Mouse (Mus musculus) mouse embryonic stem cell (cell line): ENCODE measurements around the gene Apeh.

Source experiments
- in situ Hi-C, 2 experiments: fragments of 300-500 bp; cut with MboI; formaldehyde crosslinking; loops; 1 replicate in 1 of 2; 3 replicates in 1 of 2; pipeline ENCODE4 v1.14.3; 2019 to 2020; ENCODE audit warnings: low sequenced_read_pairs in 2 of 2, low pct_unique_long_range_greater_than_20kb in 1 of 2, mixed read lengths in 1 of 2; ENCODE audit not compliant: unreplicated experiment in 1 of 2

Apeh gene

DNA sequence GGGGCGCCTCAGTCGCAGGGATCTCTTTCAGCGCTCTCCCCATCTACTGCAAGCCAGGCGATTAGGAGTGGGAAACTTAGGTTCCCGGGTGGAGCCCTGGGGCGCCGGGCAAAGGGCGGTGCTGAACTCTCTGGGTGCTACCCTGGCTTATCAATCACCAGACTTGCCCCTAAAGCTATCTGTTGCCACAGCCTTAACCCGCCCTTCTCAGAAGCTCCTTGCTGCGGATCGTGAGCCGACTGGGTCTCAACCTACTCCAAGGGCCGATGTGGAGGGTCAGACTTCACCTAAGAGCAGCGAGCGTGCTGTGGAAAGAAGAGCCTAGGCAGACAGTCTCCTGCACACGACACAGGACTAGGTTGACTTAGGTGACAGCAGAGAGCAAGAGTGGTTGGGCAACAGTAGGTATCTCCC, 599 bp upstream of the Apeh start:
- in situ Hi-C loops, result loop anchor here (5.0 kb wide), 1 partner anchor 107 kb away; no protein-coding TSS in a partner anchor

DNA sequence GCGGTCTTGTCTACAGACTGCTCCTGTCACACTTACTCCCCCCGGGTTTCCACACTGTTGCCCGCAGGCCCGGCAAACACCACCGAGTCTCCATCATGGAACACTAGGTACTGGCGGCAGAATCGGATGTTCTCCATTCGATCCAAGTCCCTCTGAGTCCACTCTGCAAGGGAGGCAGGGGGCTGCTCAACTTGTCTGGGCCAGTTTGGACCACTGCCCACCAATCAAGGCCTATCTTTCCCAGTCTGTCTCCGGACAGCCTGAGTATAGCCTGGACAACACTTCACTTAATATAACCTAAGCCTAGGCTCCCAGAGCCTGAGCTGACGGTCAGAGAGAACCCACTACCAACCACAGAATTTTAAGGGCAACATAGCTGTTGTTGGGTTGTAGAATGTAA, 820 bp downstream of the Apeh start:
- in situ Hi-C loops, result no loop called here

DNA sequence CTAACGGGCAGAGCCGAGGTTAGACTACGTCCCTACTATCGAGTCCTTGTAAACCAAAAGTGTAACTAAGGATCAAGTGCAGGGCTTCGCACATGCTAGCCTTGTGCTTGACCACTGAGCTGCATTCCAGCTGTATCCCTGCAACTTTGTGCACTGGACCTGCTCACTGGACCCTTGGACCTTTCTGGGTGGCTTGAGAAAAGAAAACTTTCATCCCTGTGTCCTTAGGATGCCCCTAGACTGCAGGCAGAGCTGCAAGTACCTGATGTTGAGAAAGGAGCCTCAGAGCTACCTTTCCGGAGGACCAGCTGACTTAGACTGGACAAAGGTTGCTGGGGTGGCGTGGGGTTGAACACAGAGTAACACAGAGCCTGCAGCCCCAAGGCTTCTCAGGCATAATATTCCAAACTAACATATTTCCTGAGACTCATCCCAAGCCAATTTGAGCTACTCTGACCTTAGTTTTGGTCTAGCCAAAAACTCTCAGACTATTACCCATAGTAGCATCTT, 3.7 kb downstream of the Apeh start:
- in situ Hi-C loops, result no loop called here

DNA sequence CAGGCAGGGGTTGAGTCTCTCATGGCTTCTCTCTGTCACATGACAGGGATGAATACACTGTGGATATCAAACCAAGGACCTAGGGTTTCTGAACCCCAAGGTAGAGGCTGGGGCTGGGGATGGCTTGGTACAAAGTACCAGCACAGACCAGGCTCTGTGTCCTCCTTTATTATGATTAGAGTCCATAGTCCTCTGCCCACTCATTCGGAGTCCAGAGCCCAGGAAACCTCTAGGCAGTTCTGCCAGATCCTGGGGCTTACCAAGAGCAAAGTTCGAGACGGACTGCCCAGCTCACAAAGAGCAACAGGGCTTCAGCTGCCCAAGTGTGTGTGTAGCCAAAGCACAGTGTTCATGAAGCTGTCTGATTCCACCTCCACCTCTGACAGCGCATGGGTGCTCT, 9.1 kb downstream of the Apeh start:
- in situ Hi-C loops, result no loop called here

DNA sequence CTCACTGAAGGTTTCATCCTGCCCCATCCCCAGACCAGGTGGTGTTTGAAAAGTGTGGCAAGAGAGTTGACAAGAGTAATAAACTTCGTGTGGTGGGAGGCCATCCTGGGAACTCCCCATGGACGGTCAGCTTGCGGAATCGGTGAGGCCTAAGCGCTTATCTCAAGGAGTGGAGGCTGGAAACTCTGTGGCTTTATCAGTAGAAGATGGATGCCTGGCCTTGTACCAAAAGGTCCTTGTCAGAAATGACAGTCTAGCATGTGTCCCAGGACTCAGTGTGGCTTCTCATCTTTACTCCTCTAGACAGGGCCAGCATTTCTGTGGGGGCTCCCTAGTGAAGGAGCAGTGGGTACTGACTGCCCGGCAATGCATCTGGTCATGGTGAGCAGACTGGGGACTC, 10.8 kb downstream of the Apeh start:
- in situ Hi-C loops, result no loop called here

DNA sequence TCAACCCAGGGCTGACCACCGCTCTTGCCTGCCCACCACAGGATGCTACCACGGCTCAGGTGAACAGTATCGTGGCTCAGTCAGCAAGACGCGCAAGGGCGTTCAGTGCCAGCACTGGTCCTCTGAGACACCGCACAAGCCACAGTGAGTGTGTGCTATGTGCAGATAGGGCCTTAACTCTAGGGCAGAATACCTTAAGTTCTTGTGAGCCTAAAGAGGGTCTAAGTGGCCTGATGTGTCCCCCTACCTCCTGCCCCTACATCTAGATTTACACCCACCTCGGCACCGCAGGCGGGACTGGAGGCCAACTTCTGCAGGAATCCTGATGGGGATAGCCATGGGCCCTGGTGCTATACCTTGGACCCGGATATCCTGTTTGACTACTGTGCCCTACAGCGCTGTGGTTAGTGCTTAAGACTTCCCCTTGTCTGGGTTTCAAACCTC, 11.4 kb downstream of the Apeh start, which contains the start of gene Rnf123:
Rnf123 (minus strand) TSS at position 359 of the 444 bp plus-strand sequence.
- in situ Hi-C loops, result no loop called here

DNA sequence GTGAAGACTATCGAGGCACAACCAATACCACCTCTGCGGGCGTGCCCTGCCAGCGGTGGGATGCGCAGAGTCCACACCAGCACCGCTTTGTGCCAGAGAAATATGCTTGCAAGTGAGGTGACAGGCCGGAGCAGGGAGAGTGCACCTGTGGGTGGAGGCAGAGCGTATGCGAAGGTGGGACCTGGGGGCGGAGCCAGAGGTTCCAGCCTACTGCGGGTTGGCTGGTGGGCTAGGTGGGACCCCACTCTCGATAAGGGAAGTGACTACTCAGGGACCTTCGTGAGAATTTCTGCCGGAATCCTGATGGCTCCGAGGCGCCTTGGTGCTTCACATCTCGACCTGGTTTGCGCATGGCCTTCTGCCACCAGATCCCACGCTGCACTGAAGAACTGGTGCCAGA, 11.9 kb downstream of the Apeh start:
- in situ Hi-C loops, result no loop called here

DNA sequence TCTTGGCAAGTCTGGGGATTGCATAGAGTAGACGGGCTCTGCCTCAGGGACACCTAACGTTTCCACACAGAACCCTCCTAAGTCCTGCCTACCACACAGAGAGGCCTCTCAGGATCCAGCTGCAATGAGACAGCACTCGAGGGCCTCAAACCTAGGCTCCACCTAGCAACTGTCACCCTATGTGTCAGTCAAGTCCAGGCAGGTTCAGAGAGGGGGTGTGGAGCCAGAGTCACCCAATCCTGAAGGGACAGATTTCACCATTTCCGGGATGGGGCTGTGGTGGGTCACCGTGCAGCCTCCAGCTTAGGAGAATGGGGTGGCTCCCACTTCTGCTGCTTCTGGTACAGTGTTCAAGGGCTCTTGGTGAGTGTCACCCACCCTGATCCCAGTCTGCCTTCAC, 14.2 kb downstream of the Apeh start, which contains the start of gene Mst1:
Mst1 (plus strand) TSS at position 269 of the 400 bp plus-strand sequence.
- in situ Hi-C loops, result no loop called here

DNA sequence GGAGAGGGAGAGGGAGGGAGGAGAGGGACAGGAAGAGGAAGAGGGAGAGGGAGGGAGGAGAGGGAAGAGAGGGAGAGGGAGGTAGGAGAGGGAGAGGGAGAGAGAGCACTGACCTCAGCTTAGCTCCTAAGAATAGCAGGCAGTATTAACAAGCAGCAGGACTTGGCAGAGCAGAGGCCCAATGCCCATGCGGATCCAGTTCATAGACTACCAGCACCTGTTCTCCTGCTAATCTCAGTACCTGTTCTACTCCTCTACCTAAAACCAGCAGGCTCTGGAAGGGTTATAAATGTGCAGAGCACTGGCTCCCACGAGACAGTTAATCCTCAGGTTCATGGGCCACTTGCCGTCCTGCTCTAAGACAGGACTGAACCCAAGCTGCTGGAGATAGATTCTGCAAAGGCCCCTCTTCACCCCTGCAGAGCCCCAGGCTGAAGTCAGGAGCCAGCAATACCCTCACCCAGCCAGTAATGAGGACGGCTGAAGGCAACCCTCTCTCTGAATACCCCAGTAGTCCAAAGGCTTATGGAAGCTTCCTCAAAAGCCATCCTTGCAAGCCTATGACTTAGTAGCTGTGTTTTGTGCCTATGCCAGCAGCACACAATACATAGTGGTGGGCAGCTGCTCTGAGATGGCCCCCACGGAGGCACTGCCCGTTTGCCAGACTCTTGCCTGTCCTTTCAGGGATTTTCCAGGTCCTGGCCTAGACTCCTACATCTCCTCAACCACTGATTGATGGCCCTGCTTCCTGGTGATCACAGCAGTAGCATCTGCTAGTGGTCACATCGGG, 21.1 kb downstream of the Apeh start:
- in situ Hi-C loops, result no loop called here

DNA sequence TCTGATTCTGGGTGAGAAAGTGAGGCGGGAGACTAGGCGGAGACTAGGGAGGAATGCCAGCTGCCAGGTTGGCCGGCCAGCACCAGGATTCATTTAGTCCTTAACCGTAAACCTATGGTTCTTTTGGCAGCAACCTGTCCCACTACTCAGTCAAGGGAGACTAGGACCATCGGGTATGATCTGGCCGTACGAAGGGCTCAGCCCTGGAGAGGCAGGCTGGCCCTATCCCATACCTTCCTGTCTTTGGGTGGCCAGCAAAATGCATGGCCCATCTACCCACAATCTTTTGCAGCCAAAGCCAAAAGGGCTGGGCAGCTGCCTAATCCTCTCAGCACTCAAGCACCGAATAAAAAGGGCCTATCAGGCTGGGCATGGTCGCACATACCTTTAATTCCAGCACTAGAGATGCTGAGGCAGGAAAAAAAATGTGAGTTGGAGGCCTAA, 21.9 kb downstream of the Apeh start:
- in situ Hi-C loops, result no loop called here

DNA sequence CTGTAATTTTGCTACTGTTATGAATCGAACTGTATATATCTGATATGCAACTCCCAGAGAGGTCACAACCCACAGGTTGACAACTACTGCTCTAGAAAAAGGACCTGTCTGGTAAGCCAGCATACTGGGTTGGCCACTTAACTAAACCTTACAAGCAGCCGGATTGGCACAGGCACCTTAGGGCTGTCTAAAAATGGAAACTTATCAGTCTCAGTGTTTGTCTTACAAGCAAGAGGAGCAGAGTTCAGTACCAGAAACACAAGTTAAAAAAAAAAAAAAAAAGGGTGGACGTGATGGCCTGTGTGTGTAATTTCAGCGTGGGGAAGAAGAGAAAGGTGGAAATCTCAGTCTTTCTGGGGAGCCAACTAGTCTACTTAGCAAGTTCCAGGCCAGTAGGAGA, 22.6 kb downstream of the Apeh start:
- in situ Hi-C loops, result no loop called here

DNA sequence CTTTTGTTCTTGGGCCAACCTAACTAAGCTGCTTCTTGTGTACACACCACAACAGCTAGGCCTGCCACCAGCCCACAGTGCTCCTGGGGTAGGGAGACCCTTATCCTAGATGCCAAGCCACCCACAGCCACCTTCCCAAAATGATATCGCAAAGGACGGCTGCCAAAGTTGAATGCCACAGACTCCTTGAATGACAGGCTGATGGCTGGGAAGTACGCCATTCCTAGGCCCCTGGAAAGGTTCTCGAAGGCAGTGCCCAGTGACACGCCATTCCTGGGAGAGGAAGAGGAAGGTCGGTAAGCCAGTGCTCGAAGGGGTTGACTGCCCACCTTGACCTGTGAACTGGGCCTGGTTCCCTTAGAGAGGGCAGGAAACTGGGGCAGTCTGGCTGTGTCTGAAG, 24.9 kb downstream of the Apeh start:
- in situ Hi-C loops, result loop anchor here (5.0 kb wide), 1 partner anchor 167 kb away; no protein-coding TSS in a partner anchor

DNA sequence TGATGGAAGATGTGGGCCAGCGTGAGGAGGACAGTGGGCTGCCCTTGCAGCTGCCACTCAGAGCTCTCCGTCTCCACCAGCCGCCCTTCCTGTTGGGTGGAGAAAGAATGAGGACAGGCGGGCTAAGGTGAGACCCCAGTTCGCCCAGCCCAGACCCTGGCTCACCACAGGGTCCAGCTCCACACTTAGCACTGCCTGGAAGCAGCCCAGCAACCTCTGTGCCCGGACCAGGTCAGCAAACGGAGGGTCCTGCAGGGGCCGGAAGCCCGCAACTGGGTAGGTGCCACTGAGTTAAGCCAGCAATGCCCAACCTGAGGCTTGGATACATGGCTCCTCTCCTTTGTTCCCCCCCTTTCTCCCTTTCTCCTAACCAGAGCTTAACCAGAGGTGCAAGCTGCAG, 25.4 kb downstream of the Apeh start:
- in situ Hi-C loops, result loop anchor here (5.0 kb wide), 1 partner anchor 167 kb away; no protein-coding TSS in a partner anchor

DNA sequence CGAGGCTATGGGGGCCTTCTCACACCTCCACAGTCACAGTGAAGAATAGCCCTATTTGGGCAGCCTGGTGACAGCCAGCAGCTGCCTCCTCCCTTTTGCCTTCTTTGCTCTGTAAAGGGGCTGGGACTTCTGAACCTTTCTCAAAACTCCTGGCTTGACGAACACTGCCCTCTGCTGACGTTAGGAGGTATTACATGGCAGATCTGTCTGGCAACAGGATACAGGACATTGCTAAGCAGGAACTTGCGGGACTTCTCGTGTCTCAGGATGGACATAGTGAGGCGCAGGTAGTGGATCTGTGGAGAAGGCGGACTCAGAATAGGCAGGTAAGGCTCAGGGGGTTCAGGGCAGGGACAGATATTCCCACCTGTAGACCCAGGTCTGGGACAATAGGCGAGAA, 26.5 kb downstream of the Apeh start:
- in situ Hi-C loops, result loop anchor here (5.0 kb wide), 1 partner anchor 166 kb away; no protein-coding TSS in a partner anchor

DNA sequence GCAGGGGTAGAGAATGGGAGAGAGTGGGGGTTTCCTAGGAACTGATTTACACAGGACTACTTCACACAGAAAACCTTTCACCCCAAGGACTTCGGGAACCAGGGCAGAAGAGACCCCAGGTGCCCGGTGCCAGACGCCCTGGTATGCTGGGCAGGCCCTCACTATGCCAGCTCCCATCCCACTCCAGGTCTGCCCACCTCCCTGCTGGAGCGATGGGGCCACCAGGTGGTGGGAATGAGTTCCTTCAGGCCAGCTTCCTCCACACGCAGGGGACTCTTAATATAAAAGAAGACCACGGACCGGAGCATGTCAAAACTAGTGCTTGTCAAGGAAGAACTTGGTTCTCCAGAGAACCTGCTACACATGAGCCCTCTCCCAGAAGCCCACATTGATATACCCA, 27.2 kb downstream of the Apeh start:
- in situ Hi-C loops, result loop anchor here (5.0 kb wide), 1 partner anchor 165 kb away; no protein-coding TSS in a partner anchor

DNA sequence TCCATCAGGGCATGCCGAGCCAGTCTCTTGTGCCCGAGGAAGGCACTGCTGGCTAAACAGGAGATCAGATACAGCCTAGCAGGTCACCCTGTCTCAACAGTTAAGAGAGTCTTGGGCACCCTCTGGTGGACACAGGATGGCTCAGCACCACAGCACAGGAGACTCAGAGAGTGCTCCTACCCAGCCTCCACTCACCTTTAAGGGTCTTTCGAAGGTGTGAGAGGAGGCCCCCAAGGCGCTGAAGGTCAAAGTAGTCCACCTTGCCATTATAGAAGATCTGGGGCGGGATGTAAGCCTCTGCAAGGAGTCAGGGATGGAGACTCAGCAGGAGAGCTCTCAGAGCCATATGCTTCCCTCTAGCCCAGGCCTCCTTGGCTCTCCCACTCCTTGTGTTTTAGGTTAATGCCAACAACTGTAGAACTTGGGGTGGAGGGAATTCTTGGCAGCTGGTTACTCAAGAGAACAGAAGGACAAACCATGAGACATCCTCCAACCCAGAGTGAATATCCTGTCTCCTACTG, 28.9 kb downstream of the Apeh start:
- in situ Hi-C loops, result loop anchor here (5.0 kb wide), 1 partner anchor 163 kb away; no protein-coding TSS in a partner anchor

DNA sequence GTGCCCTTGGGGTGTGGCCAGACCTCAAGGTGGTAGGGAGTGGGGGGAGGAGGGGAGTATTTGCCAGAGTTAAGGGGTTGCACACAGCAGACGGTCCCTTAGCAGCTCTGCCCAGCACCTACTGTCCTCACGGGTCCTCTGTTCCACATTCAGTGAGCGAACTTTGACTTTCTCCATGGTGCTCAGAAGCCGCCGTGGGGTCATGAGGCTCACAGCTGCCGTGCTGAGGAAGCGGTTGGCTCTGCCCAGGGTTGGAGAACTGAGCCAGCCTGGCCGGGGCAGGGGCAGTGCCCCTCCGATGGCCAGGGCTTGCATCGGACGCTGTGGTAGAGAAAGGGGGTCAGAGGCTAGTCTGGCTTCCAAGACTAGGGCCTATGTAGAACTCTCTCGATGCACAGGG, 31.0 kb downstream of the Apeh start:
- in situ Hi-C loops, result no loop called here

DNA sequence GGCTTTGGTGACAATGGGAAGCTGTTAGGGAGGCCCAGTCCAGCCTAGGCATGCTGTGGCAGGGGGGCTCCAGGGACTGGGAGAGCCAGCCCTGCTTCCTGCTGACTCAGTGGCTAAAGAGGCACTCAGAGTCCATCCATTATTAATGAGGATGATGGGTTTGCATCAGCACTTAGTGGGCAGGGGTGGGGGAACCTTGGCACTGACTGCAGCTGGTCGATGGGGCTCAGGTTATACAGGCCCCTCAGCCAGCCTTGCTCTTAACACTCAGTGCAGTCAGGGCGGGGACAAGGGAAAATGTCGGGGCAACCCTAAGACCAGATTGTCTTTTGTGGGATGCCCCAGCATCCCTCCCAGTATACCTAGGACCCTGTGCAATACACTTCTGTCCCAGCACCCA, 32.3 kb downstream of the Apeh start:
- in situ Hi-C loops, result no loop called here

DNA sequence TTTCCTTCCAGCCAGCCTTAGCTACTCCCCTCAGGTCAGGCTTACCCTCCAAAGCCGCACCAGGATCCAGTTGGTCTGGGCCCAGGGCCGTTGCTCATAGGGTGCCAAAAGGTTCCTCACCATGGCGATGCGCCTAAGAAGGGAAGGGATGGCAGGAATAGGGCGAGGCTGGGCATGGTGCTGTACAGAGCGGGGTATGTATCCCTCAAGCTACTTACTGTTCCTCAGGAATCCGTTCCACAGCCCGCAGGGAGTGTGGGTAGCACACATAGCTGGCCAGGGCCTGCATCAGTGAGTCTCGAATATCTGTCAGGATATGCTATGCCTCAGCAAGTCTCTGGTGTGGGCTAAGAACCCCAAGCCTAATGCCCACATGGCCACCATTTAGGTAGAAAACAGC, 36.1 kb downstream of the Apeh start:
- in situ Hi-C loops, result no loop called here

DNA sequence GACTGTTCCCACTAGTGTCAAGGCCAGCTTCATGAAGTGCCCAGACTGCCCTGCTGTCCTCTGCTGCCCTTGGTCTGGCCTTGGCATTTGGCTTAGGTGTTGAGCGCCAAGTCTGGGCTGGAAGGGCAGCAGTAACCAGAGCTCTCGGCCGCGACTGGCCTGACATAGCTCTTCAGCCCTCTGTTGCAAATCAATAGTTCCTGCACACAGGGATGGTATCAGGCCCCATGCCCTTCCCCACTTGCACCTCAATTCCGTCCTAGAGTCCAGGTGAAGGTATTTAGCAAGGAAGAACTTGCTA, 37.2 kb downstream of the Apeh start:
- in situ Hi-C loops, result no loop called here
